Mouse (Mus musculus) hindbrain, embryonic 11.5 days (tissue): ENCODE results near the gene Trem2. TPM values are rescaled to one million over a fixed set of nuclear protein-coding genes. Genes with fewer than 3 reads are reported as not detected.

Experiments used
- ATAC-seq: fragments of 200-750 bp; cut with Nextera tagmentation; 2 replicates; pipeline ENCODE4 v1.8.0; 2017; ENCODE audit warnings: mild to moderate bottlenecking, moderate TSS enrichment, moderate library complexity; ENCODE audit not compliant: low FRiP score
- DNase-seq: peaks from one replicate; pipeline ENCODE4 v3.0.0-alpha.2; 2015; ENCODE audit warnings: low spot score
- H3K27ac ChIP-seq: fragments of 300-500 bp; sonication (generic); 2 replicates; pipeline ENCODE4 v1.5.1; 2014; ENCODE audit warnings: mild to moderate bottlenecking, low read depth, low read length
- H3K27me3 ChIP-seq: fragments of 300-500 bp; sonication (generic); 2 replicates; pipeline ENCODE4 v1.6.1; 2014; ENCODE audit warnings: mild to moderate bottlenecking, low read length, moderate library complexity, mixed read lengths; ENCODE audit not compliant: control insufficient read depth, insufficient read depth
- H3K36me3 ChIP-seq: fragments of 300-500 bp; sonication (generic); 2 replicates; pipeline ENCODE4 v1.6.1; 2014; ENCODE audit warnings: mild to moderate bottlenecking, low read length, moderate library complexity, mixed read lengths; ENCODE audit not compliant: control insufficient read depth, insufficient read depth
- H3K4me1 ChIP-seq: fragments of 300-500 bp; sonication (generic); replicated peaks from 2 replicates; pipeline ENCODE4 v1.6.1; 2014; ENCODE audit warnings: low read length, mixed read lengths; ENCODE audit not compliant: control insufficient read depth, insufficient read depth
- H3K4me2 ChIP-seq: fragments of 300-500 bp; sonication (generic); replicated peaks from 2 replicates; pipeline ENCODE4 v1.6.1; 2014; ENCODE audit warnings: mild to moderate bottlenecking, low read depth, low read length
- H3K4me3 ChIP-seq: fragments of 300-500 bp; sonication (generic); 2 replicates; pipeline ENCODE4 v1.5.1; 2014; ENCODE audit warnings: low read depth, low read length
- H3K9ac ChIP-seq: fragments of 300-500 bp; sonication (generic); 2 replicates; pipeline ENCODE4 v1.6.1; 2014; ENCODE audit warnings: low read depth, low read length
- H3K9me3 ChIP-seq: fragments of 300-500 bp; sonication (generic); 2 replicates; pipeline ENCODE4 v1.6.1; 2016; ENCODE audit warnings: low read length; ENCODE audit not compliant: control insufficient read depth
- WGBS: fragments of 180-500 bp; shearing (Covaris S2); extraction: QIAGEN DNeasy Blood & Tissue Kit; methylation state at CpG from one replicate; pipeline ENCODE4 v1.1.7; 2014; 5-methylcytosine and 5-hydroxymethylcytosine counted together
- polyA plus RNA-seq: library from polyadenylated mRNA; unstranded; fragments of >200 nt; fragmentation: Nextera tagmentation; extraction: Ambion mirVana; gene quantifications from 2 replicates; pipeline ENCODE4 v1.2.1, GENCODE M21; 2014

Gene Trem2
- polyA plus RNA-seq, 1 experiment from 2014 or later, result 3.0 TPM

DNA sequence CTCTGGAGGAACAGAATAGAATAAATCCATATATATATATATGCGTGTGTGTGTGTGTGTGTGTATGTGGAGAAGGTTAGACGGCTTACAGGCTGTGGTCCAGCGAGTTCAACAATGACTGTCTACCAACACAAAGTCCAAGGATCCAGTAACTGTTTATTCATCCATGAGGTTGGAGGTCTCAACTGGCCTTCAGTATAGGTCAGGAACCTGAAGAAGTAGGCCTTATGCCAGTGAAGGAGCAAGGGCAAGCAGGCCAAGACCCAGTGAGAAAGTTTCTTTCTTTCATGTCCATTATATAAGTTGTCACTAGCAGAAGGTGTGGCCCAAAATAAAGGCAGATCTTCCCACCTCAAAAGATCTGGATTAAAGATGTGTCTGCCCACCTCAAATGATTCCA, 56.5 kb downstream of the Trem2 start:
- Histone ChIP-seq H3K4me2 (no peak overlapping the region), H3K27ac (no peak overlapping the region), H3K36me3 (peaks cover 4% of the 10 kb centered on the region; the same call in 1 of the 2 replicates), H3K9me3 (no peaks in the 10 kb centered on the region), H3K4me3 (no peak overlapping the region), H3K27me3 (no peaks in the 10 kb centered on the region), H3K9ac (no peak overlapping the region), H3K4me1 (no peaks in the 10 kb centered on the region; the same call in 1 of the 2 replicates)
- WGBS, result 95% methylated on average over 3 of the region's 3 CpGs
- no peak for DNase-seq
- no peak for ATAC-seq

Other genes starting within 250 kb of the Trem2 start
- not detected in 2 replicates for gene 9830107B12Rik, start 200.1 kb upstream of the Trem2 start, polyA plus RNA-seq
- not detected in 2 replicates for gene A530064D06Rik, start 179.1 kb upstream of the Trem2 start, polyA plus RNA-seq
- 0.10 TPM in 1 of 2 replicates, not detected in the other for gene Trem1, start 113.6 kb upstream of the Trem2 start, polyA plus RNA-seq
- gene Trem3, start 98.6 kb upstream of the Trem2 start, polyA plus RNA-seq, result not detected in 2 replicates
- gene Treml4, start 82.1 kb upstream of the Trem2 start, polyA plus RNA-seq, result 0.20 and 0.34 TPM in 2 replicates
- gene Treml2, start 46.9 kb upstream of the Trem2 start, polyA plus RNA-seq, result 0.08 and 0.09 TPM in 2 replicates
- gene B430306N03Rik, start 30.3 kb upstream of the Trem2 start, polyA plus RNA-seq, result 0.04 TPM in 1 of 2 replicates, not detected in the other
- gene Treml1, start 13.5 kb downstream of the Trem2 start, polyA plus RNA-seq, result 2.2 and 3.1 TPM in 2 replicates
- 19.9 and 26.9 TPM in 2 replicates for gene Nfya, start 63.5 kb downstream of the Trem2 start, polyA plus RNA-seq
- 75.0 and 79.0 TPM in 2 replicates for gene Oard1, start 63.6 kb downstream of the Trem2 start, polyA plus RNA-seq
- 1.6 and 1.7 TPM in 2 replicates for gene Apobec2, start 86.5 kb downstream of the Trem2 start, polyA plus RNA-seq
- 0.06 and 0.39 TPM in 2 replicates for gene Tspo2, start 105.1 kb downstream of the Trem2 start, polyA plus RNA-seq
- gene Unc5cl, start 108.5 kb downstream of the Trem2 start, polyA plus RNA-seq, result 0.11 and 0.15 TPM in 2 replicates